Mouse (Mus musculus) urinary bladder, postnatal 25 days (tissue): ENCODE data around the gene E430018J23Rik.
"Not testable (repeated sequence)": the region's sequence is repeated elsewhere in the genome, so short reads cannot be mapped to it uniquely, and the experiment has no call there.

Experiments used
- DNase-seq: peaks from one replicate; pipeline ENCODE4 v3.0.0; 2022; ENCODE audit warnings: low spot score

E430018J23Rik gene

DNA sequence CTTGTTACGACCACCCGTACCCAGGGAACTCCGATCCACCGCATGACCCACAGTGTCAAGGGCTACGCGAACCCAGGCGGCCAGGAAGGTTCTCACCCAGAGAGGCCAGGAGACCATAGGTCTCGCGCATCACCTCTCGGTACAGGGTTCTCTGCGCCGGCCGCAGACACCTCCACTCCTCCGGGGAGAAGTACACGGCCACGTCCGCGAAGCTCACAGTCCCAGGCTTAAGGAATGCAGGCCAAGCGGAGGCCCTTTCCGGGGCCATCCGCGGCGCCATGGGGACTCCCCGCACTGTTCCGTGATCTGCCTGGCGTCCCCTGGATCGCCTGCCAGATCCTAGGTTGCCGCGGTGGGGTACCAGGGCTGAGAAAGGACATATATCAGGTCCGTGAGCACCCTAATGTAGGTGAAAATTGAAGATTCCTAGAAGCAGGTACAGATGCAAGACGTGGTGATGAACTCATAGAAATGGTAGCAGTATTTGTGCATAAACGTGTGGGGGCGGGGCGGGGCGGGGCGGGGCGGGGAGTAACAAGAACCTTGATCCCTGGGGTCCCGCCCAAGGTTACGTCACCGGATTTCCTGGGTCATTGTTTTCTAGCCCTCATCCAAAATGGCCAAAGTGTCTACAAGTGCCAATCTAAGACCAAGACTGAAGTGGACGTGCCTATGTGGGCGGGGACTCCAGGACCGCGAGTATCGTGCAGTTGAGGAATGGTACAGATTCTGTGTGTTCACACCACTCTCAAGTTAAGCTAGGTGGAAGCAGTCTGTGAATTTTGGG, at the start of gene E430018J23Rik:
Gene E430018J23Rik (minus strand): TSS at position 473 of the 787 bp plus-strand sequence.
- DNase-seq: peak; percentile 95

DNA sequence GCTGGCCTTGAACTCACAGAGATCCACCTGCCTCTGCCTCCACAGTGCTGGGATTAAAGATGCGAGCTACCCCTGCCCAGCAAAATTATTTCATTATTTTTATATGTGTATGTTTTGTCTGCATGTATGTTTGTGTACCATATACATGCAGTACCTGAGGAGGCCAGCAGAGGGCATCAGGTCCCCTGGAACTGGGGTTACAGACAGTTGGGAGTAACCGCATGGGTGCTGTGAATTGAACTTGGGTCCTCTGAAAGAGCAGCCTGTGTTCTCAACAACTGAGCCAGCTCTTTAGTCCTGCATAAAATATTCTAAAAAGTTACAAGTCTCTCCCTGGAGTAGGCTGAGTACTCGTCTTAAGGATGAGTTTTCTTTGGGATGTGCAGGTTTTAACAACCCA, 44.3 kb upstream of the E430018J23Rik start:
- no peak for DNase-seq

DNA sequence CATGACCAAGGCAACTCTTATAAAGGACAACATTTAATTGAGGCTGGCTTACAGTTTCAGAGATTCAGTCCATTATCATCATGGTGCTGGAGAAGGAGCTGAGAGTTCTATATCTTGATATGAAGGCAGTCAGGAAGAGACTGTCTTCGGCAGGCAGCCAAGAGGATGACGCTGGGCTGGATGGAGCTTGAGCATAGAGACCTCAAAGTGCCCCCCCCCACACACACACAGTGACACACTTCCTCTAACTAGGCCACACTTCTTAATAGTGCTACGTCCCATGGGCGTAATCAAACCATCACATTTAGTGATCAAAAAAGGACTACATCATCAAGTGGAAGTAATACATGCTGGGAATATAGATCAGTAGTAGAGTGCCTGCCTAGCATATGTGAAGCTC, 41.8 kb upstream of the E430018J23Rik start:
- no peak for DNase-seq

DNA sequence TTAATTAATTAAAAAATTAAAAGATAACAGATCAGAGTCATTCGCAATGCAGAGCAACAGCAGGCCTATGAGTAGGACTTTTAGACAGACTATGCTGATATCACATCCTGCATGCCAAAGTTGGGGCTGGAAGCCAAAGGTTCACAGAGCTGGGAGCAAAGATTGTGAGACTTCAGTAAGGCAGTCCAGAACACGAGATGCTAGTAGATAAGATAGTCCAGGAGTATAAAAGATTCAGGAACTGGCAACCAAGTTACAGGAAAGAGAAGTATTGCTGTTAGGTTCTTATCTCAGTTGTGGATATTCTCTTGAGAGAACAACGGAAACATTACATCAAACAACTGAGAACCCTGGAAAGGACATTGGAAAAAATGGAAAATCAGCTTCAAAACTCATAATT, 32.9 kb upstream of the E430018J23Rik start:
- no peak for DNase-seq

DNA sequence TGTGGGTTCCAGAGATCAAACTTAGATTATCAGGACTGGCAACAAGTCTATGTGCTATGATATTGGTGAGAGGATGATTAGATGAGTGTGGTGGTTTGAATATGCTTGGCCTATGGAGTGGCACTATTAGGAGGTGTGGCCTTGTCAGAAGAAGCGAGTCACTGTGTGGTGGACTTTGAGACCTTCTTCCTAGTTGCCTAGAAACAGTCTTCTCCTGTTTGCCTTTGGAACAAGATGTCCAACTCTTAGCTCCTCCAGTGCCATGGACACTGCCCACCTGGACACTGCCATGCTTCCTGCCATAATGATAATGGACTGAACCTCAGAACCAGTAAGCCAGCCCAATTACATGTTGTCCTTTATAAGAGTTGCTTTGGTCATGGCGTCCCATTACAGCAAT, 32.5 kb upstream of the E430018J23Rik start:
- no peak for DNase-seq

- DNase-seq: no peak
Observed at GRCm38 (mm10) chr7:127425291-127425690, 31.9 kb upstream of the E430018J23Rik start.

- no peak for DNase-seq
Observed at GRCm38 (mm10) chr7:127422247-127422646, 28.8 kb upstream of the E430018J23Rik start.

- DNase-seq: peak; percentile 96
Observed at GRCm38 (mm10) chr7:127421388-127422191, 28.2 kb upstream of the E430018J23Rik start, which contains the start of gene Zfp688. Zfp688 (minus strand) TSS chr7:127422068.

GRCm38 (mm10) chr7:127411418-127411817, 18.0 kb upstream of the E430018J23Rik start:
- no peak for DNase-seq

DNA sequence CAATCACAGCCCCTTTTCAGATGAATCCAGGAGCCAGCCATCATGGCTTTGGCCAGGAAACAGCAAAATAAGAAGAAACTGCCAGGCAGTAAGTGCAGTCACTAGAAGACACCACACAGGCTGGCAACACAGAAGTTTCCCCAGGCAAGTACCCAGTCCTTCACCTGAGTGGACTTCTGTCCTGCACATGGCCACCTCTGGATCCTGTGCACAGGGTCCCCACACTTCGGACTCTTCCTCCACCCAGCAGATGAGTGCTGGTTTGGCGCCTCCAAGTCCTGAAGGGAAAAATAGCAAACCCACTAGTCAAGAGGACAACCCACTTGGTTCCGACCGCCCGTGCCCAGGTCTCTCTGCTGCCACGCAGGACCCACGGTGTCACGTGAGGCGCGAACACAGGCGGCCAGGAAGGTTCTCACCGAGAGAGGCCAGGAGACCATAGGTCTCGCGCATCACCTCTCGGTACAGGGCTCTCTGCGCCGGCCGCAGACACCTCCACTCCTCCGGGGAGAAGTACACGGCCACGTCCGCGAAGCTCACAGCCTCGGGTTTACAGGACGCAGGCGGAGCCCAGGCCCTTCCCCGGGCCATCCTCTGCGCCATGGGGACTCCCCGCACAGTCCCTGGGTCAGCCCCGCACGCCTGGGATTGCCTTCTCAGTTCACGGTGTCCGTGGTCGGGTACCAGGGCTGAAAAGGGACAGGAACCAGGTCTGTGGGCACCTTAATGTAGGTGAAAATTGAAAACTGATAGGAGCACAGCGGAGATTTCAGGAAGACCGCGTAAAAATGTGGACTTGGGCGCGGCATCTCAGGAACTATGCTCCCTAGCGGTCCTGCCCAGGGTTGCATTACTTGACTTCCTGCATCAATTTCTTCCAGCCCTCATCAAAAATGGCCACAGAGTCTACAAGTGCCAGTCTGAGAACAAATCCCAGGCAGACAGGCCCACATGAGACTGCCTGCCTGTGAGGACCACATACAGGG, 12.9 kb upstream of the E430018J23Rik start, which contains the start of gene Zfp764:
Gene Zfp764 (minus strand): TSS at position 821 of the 986 bp plus-strand sequence.
- peak; percentile 83 for DNase-seq

- not testable (repeated sequence) for DNase-seq
Observed at GRCm38 (mm10) chr7:127404101-127404500, 10.7 kb upstream of the E430018J23Rik start.

GRCm38 (mm10) chr7:127402980-127403379, 9.6 kb upstream of the E430018J23Rik start:
- DNase-seq: no peak

DNA sequence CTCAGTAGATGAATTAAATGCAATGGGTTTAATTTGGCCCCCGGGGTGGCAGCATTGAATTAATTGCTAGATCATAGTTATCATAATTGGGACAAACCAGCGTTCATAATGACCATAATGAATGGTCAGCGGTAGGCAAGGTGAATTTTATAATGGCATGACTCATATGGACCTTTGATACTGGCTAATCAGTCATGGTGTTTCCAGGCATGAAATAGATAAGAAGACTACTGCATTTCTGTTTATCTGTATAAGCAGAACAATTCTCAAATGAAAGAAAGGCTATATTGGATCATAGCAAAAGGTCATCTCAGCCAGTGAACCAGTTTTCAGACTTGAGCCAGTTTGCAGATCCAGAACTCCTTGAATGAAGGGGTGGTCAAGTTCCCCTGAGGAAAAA, 6.9 kb upstream of the E430018J23Rik start:
- DNase-seq: no peak

DNA sequence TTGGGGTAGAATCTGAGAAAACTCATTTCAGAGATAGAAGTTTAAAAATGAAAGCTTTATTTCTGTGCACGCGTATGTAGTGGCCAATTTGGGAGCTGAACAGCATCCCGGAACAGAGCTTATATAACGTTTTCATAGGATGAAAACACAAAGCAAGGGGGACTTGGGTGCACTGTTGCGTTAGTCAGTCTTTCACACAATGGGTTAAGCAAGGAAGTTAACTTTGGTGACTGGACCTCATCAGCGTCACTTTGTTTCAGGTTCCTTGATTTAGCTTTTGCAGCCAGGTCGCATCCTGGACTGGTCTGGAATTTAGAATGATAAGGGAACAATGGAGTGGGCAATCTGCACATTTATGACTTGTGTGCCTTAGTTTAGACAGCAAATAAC, 510 bp upstream of the E430018J23Rik start:
- DNase-seq: no peak

GRCm38 (mm10) chr7:127392251-127392824, 1.1 kb downstream of the E430018J23Rik start:
- no peak for DNase-seq

GRCm38 (mm10) chr7:127391538-127391937, 1.9 kb downstream of the E430018J23Rik start:
- DNase-seq: no peak

DNA sequence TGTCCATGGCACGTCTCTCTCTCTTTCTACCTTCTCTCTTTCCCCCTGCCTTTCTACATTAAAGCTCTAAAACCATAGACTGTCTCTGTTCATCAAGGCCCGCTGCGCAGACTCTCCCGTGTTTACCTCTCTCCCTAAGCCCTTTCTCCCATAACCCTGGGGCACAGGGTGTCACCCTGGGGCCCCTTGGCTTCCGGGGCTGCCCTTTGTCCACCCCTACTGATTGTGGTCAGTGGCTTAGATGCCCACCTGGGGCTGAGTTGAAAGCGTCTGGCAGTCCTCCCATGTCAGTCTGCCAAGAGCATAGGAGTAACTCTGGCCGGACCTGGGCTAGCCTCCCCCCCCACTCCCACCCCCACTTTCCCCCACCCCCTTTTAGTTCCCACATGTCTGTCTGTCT, 3.1 kb downstream of the E430018J23Rik start:
- DNase-seq: no peak

- not testable (repeated sequence) for DNase-seq
Observed at GRCm38 (mm10) chr7:127388201-127388600, 5.2 kb downstream of the E430018J23Rik start.

GRCm38 (mm10) chr7:127386641-127387392, 6.6 kb downstream of the E430018J23Rik start, which contains the start of gene 9130019O22Rik:
9130019O22Rik (minus strand) TSS chr7:127387166.
- DNase-seq: peak; percentile 85

DNA sequence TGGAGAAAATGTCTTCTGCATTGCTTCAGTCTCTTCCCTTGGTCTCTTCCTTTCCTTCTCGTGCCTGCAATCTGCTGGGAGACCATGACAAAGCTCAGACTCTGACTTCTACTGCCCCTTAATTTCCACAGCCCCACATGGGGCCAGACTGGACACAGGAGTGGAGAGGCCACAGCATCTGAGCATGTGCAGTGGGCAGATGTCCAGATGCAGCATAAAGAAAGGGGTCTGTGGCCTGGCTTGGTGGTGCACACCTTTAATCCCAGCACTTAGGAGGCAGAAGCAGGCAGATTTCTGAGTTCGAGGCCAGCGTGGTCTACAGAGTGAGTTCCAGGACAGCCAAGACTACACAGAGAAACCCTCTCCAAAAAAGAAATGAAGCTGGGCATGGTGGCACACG, 7.9 kb downstream of the E430018J23Rik start:
- DNase-seq: not testable (repeated sequence)
